Mouse (Mus musculus): ENCODE measurements around the gene Gbp6. TPM values are rescaled to one million over a fixed set of nuclear protein-coding genes. Genes with fewer than 3 reads are reported as not detected.
"Not testable (repeated sequence)": the region's sequence is repeated elsewhere in the genome, so short reads cannot be mapped to it uniquely, and the experiment has no call there.

Gbp6 gene
- 10 to 100 TPM in 3 of 4 experiments, 1 to 10 TPM in 1; 7.2 to 14.1 (median 10.9) TPM for total RNA-seq (2022)

GRCm38 (mm10) chr5:105293226-105294165 is at the start of gene Gbp6, which contains the start of gene Gm43302:
Gene Gbp6 (minus strand): TSS chr5:105293698.
Gene Gm43302 (minus strand): TSS chr5:105293695.
- DNase-seq, result peak; percentile 35

- no peak for DNase-seq
Observed at GRCm38 (mm10) chr5:105341281-105341680, 47.8 kb upstream of the Gbp6 start.

DNA sequence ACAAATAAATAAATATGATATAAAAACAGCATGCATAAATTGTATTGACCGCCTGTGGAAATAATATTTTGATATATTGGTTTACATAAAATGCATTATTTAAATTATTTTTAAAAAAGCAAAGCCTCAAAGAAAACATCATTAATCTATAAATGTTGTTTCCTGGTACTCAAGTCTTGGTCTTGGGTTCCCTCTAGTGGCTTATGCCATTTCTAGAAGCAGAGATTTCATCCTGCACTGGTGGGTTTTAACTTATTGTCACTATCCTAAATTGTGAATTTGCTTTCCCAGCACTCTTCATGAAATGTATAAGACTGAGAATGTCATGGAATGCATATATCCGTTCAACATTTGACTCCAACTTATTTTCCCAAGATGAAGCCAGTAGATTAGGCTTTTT is 29.0 kb upstream of the Gbp6 start:
- no peak for DNase-seq

DNA sequence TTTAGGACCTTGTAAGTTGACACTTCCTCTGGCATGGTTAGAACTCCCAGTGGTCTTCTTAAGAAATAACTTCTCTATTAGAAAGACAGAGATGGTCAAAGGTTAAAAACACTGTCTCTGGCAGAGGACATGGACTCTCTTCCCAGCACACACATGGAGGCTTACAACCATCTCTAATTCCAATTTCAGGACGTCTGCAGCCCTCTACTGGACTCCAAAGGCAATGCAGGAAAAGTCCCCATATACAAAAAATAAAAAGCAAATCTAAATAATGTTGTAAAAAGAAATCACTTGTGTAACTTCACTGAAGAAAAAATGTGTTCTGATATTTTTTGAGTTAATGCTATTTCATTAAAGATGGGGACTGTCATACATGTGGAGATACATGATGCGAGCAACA is 17.4 kb upstream of the Gbp6 start:
- no peak for DNase-seq

- DNase-seq, result not testable (repeated sequence)
Observed at GRCm38 (mm10) chr5:105309148-105309547, 15.7 kb upstream of the Gbp6 start.

DNA sequence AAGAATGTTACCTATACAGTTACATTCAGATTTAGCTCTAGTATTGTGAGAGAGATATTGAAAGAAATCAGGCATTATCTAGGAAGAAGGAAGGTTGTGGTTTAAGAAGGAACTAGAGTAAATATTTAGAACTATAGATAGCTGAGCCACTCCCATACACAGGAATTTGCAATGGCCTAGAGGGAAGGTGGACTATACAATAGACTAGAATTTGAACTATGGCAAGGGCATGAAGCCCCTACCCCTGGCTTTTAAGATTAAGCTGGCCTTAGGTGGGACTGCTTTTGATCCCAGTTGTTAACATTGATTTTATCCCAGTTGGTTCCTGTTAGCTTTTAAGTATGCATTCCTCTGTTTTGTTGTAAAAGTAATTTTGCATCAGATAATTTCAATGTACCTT is 13.4 kb upstream of the Gbp6 start:
- DNase-seq, result not testable (repeated sequence)

DNA sequence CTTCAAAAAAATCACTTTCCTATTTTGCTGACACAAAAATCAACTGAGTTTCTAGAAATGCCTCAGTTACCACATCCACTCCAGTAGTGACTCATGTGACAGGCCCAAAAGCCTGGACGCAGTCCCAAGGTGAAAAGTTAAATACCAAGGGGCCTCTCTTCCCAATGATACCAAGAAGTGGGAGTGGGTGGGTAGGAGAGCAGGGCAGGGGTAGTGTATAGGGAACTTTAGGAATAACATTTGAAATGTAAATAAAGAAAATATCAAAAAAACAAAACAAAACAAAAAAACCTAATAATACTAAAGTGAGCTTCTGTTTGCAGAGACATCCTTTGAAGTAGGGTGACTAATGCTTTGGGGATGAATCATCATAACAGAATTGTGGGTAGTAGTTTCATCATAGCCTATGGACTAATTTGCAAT is 12.7 kb upstream of the Gbp6 start:
- peak; percentile 30 for DNase-seq

DNA sequence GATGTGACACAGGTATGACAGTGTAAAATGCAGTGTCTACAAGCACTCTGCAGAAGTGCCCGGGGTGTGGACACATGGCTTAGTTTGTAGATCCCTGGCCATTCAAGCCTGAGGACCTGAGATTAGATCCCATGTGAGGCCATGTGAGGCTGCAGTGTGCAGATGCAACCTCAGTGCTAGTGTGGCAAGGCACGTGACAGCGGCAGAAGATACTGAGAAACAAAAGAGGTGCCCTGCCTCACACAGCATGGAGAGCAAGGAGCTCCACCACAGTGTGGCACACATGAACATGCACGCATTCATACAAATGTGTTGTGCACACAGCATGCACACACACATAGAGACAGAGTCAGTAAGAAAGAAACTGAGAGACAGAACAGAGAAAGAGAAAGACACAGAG is 12.2 kb upstream of the Gbp6 start:
- not testable (repeated sequence) for DNase-seq

- DNase-seq, result no peak
Observed at GRCm38 (mm10) chr5:105301963-105302362, 8.5 kb upstream of the Gbp6 start.

- DNase-seq, result no peak
Observed at GRCm38 (mm10) chr5:105301531-105301930, 8.0 kb upstream of the Gbp6 start.

DNA sequence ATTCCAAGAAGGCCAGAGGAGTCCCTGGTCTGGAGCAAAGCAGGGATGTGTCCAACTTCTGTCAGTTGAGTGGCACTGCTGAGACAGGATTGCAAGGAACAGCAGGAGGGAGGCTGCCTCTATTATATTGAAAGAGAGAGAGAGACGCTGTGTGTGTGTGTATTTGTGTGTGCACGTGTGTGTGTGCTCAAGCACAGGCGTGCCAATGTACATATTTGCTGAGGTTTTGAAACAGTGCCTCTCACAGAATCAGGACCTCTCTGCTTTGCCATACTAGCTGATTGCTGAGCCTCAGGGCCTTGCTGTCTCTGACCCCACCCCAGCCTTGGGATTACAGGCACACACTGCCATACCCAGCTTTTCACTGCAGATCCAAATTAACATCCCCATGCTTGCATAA is 2.2 kb upstream of the Gbp6 start:
- no peak for DNase-seq

GRCm38 (mm10) chr5:105292492-105292891 is 1.0 kb downstream of the Gbp6 start:
- DNase-seq, result no peak

DNA sequence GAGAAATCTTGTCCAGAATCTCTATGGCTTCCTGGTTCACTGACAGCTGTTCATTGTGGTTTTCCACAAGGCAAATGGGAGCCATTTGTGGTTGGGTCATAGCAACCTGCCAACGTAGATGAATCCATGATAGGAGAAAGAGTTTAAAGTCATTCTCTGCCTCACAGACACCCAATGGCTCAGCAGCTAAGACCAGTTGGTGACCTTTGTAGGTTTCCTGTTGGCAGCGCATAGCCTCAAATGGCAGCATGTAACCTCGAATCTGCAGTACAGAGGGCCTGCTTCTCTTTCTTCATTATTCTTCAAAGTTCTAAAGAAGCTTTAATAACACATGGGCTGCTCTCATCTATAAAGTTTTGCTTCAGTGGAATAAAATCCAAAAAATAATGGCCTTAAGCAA is 2.6 kb downstream of the Gbp6 start:
- DNase-seq, result not testable (repeated sequence)

DNA sequence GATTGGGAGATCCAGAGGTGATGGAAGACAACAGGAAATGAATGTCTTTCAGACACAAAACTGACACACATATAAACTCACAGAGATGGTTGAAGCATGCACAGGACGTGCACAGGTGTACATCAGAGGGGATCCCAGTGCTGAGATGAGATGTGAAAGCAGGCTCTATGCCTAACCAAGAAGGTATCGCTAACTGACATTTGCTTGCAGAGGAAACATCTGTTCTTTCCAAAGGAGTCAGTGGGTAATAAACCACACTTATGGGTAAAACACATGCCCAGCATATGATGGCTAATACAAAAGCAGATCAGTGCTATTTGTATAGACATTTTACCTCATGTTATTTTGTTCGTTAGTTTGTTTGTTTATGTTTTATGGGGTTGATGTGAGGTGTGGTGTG is 32.8 kb downstream of the Gbp6 start:
- DNase-seq, result not testable (repeated sequence)

- DNase-seq, result no peak
Observed at GRCm38 (mm10) chr5:105252491-105252890, 41.0 kb downstream of the Gbp6 start.

DNA sequence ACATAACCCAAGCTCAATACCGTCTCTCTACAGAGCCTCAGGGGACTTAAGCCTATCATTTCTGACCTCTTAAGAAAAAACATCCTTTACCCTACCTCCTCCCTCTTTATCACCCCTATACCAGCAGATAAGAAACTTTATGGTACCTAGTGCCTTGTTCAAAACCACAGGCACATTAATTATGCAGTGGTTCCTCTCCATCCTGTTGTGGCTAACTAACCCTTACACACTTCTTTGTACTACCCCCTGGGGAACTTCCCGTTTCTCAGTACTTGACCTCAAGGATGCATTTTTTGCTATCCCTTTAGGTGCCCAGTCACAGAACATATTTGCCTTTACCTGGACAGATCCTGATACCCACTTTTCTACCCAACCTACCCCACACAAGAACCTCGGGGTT is 48.8 kb downstream of the Gbp6 start:
- not testable (repeated sequence) for DNase-seq

DNA sequence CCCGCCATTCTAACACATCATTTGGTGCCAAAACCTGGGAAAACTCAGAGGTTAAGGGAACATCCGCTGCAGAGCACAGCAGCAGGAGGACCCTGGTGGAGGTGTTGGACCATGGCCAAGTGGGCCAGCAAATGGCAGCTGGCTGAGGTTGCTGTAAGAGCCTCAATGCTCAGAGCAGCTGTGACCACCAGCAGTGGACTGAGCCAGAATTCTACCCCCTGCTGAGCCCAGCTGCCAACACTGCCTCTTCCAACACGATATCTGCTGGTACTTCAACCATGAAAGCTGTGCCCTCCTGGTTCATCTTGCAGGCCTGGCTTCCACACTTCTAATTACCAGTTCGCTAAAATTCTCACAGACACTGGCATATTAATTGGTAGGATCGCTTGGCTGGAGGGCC is 52.5 kb downstream of the Gbp6 start:
- DNase-seq, result not testable (repeated sequence)

GRCm38 (mm10) chr5:105239483-105240047 is 53.9 kb downstream of the Gbp6 start, which contains the start of gene Gbp10:
Gene Gbp10 (minus strand): TSS chr5:105239533.
- peak; percentile 6 for DNase-seq

- DNase-seq, result not testable (repeated sequence)
Observed at GRCm38 (mm10) chr5:105238402-105238801, 55.1 kb downstream of the Gbp6 start.

- DNase-seq, result not testable (repeated sequence)
Observed at GRCm38 (mm10) chr5:105236040-105236439, 57.5 kb downstream of the Gbp6 start.

Data from adrenal gland, adult 8-10 months (tissue).